ENCODE assay signal across 21 mouse cellular contexts in the genomic region with DNA sequence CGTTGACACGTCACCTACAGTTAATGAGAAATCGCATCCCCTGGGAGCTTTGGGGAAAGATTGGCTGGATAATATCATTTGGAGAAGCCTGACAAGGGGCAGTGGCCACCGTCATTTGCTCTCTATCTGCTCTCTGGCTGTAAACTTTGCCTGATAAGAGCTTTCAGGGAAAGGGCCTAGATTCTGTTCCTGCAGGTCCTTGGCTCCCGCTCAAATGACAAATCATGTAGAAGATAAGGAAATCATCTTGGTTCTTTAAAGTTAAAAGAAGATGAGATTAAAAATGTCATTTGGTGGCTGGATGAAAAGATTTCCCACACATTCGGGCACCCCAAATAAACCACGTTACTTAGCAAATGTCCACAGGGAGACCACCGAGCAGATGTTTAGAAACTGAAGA.
DNase-seq lines count a peak whose midpoint lies in the region; ATAC-seq and TF ChIP-seq lines count a peak whose summit lies in the region.
"Had no signal": no experiment of that assay in that cellular context is flagged by ENCODE, and none has a peak within 500 bp of the region (broad histone marks: within the 10 kb centered on the region; RNA-seq: fewer than 3 reads in every experiment).

No protein-coding gene starts in this region.

- H3K4me3 ChIP-seq in heart, embryonic 12.5 days = no peak overlapping the region
- H3K4me3 ChIP-seq in liver, adult 2 months (ENCODE audit: insufficient read depth, low read depth, low read length) = no peak overlapping the region
- H3K4me3 ChIP-seq in liver, embryonic 12.5 days = no peak overlapping the region
- H3K4me3 ChIP-seq: embryonic facial prominence, embryonic 10.5 days; forebrain, embryonic 13.5 days; gastrocnemius, adult 2 months; hindbrain, embryonic 10.5 days; intestine, embryonic 15.5 days had no signal

- 0 out of 2 replicates have a peak overlapping the region, but pooled peaks have one; percentile 29 for H3K9ac ChIP-seq in heart, embryonic 12.5 days
- H3K9ac ChIP-seq in liver, adult 2 months (ENCODE audit: low read depth, low read length) = no peak overlapping the region
- H3K9ac ChIP-seq in liver, embryonic 12.5 days = no peak overlapping the region
- H3K9ac ChIP-seq: forebrain, embryonic 13.5 days; forebrain, postnatal 0 days; hindbrain, embryonic 14.5 days; intestine, embryonic 15.5 days had no signal

- WGBS in heart, embryonic 12.5 days = 17% methylated on average over 8 of the region's 8 CpGs
- 60% methylated on average over 8 of the region's 8 CpGs for WGBS in liver, adult 2 months
- WGBS in liver, embryonic 12.5 days (ENCODE audit: insufficient replicate concordance) = 37% methylated on average over 8 of the region's 8 CpGs

- peak; percentile 60 to 86 for DNase-seq in adrenal gland, adult (ENCODE audit: inconsistent age in 2 of 2, low spot score in 1 of 2)
- no peak for DNase-seq in adrenal gland, adult 18-20 months (ENCODE audit: low spot score in 2 of 2)
- DNase-seq in heart, postnatal 36 days = no peak
- peak; percentile 24 for DNase-seq in liver, adult 2 months (ENCODE audit: extremely low read depth, low read depth, low spot score)
- no peak for DNase-seq in cerebellum, adult 9-10 months
- DNase-seq: B cell, adult 2 months; forebrain, postnatal 0 days; gastrocnemius, adult 2 months; gastrocnemius, postnatal 25 days; heart, postnatal 10 days; kidney, adult 18-20 months had no signal

- H3K4me1 ChIP-seq in heart, embryonic 12.5 days (replicated peaks) = peaks cover 91% of the 10 kb centered on the region
- H3K4me1 ChIP-seq in liver, adult 2 months (ENCODE audit: control insufficient read depth, insufficient read depth, low read length) = peaks cover 13% of the 10 kb centered on the region
- H3K4me1 ChIP-seq in liver, embryonic 12.5 days = peaks cover 5% of the 10 kb centered on the region; the same call in 1 of the 2 replicates

- no peaks in the 10 kb centered on the region for H3K36me3 ChIP-seq in heart, embryonic 12.5 days
- no peaks in the 10 kb centered on the region for H3K36me3 ChIP-seq in liver, adult 2 months (ENCODE audit: control insufficient read depth, insufficient read depth, low read length)
- H3K36me3 ChIP-seq in liver, embryonic 12.5 days = no peaks in the 10 kb centered on the region
- H3K36me3 ChIP-seq: embryonic facial prominence, embryonic 10.5 days; G1E; hindbrain, embryonic 10.5 days; intestine, embryonic 15.5 days had no signal

- 0 out of 2 replicates have a peak overlapping the region, but pooled peaks have one; percentile 2 for H3K27ac ChIP-seq in heart, embryonic 12.5 days (ENCODE audit: poor library complexity, severe bottlenecking)
- H3K27ac ChIP-seq in liver, adult 2 months (replicated peaks; ENCODE audit: insufficient read depth, low read depth, low read length) = no peak overlapping the region
- no peak overlapping the region for H3K27ac ChIP-seq in liver, embryonic 12.5 days
- H3K27ac ChIP-seq: embryonic facial prominence, embryonic 10.5 days; forebrain, embryonic 13.5 days; gastrocnemius, adult 2 months; hindbrain, embryonic 10.5 days; hindbrain, embryonic 14.5 days; intestine, embryonic 15.5 days had no signal

- intact Hi-C loops in heart, postnatal 36 days (cut with DNase I) = no loop called here

- no peak overlapping the region for H3K4me2 ChIP-seq in heart, embryonic 12.5 days
- no peak overlapping the region for H3K4me2 ChIP-seq in liver, embryonic 12.5 days
- H3K4me2 ChIP-seq: forebrain, embryonic 13.5 days; heart, embryonic 11.5 days; hindbrain, embryonic 14.5 days; intestine, embryonic 15.5 days had no signal

- H3K9me3 ChIP-seq in heart, embryonic 12.5 days (replicated peaks) = no peaks in the 10 kb centered on the region
- no peaks in the 10 kb centered on the region for H3K9me3 ChIP-seq in liver, embryonic 12.5 days (replicated peaks)
- H3K9me3 ChIP-seq: embryonic facial prominence, embryonic 10.5 days; forebrain, embryonic 13.5 days; hindbrain, embryonic 10.5 days; intestine, embryonic 15.5 days had no signal

- no peak for TF ChIP-seq CTCF in liver, adult 2 months (IDR thresholded peaks at IDR 0.05; ENCODE audit: low read depth, low read length)

- 0 out of 2 replicates have a peak, but pooled peaks cover 3% of the 10 kb centered on the region for H3K27me3 ChIP-seq in heart, embryonic 12.5 days (replicated peaks)
- H3K27me3 ChIP-seq in liver, adult 2 months (ENCODE audit: control insufficient read depth, insufficient read depth, low read length) = no peaks in the 10 kb centered on the region
- peaks cover 6% of the 10 kb centered on the region; the same call in 1 of the 2 replicates for H3K27me3 ChIP-seq in liver, embryonic 12.5 days (replicated peaks)
- H3K27me3 ChIP-seq: forebrain, embryonic 13.5 days; intestine, embryonic 15.5 days had no signal

- no peak for ATAC-seq in heart, embryonic 12.5 days (ENCODE audit: insufficient number of reproducible peaks, low FRiP score)
- no peak for ATAC-seq in liver, embryonic 12.5 days
- ATAC-seq: CD4-positive, CD25-positive, alpha-beta regulatory T cell, adult 4 months; forebrain, embryonic 13.5 days; forebrain, postnatal 0 days; intestine, embryonic 15.5 days had no signal

- no peak for TF ChIP-seq POLR2A in liver, adult 2 months (IDR thresholded peaks at IDR 0.05; ENCODE audit: extremely low read depth, insufficient read depth, low read length)

- no peaks in the 10 kb centered on the region for H3K79me2 ChIP-seq in liver, adult 2 months (ENCODE audit: control insufficient read depth, insufficient read depth, low read length)

Comparison
In these comparisons a context has a peak if more than half of its experiments do, and no peak if none do; other contexts are left out.
1. DNase-seq: peak in adrenal gland, adult (2 of 2) and liver, adult 2 months (single experiment); none in adrenal gland, adult 18-20 months (0 of 2), heart, postnatal 36 days (0 of 2) and cerebellum, adult 9-10 months (single experiment).